Mouse (Mus musculus): ENCODE data around the gene Ckap5. TPM values are rescaled to one million over a fixed set of nuclear protein-coding genes. Genes with fewer than 3 reads are reported as not detected.
"Not testable (repeated sequence)": the region's sequence is repeated elsewhere in the genome, so short reads cannot be mapped to it uniquely, and the experiment has no call there.

Gene Ckap5
- polyA plus RNA-seq, 1 experiment from 2014 or later = 133 TPM

DNA sequence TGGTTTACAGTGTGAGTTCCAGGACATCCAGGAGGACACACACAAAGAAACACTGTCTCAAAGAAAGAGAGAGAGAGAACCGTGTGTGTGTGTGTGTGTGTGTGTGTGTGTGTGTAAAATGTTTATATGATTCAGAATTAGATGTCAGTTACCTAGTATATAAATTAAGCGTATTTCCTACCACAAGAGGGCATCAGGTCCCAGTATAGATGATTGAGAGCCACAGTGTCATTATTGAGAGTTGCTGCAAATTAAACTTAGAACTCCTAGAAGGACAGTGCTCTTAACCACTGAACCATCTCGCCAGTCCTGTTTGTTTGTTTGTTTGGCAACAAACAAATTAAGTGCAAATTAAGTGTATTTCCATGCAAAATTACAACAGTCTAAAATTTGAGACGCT is 75.8 kb downstream of the Ckap5 start:
- Histone ChIP-seq H3K9me3 (ENCODE audit: control insufficient read depth, low read length) (no peaks in the 10 kb centered on the region), H3K4me3 (replicated peaks; ENCODE audit: low read length) (no peak overlapping the region), H3K9ac (replicated peaks; ENCODE audit: low read depth, low read length) (no peak overlapping the region), H3K4me1 (replicated peaks; ENCODE audit: control insufficient read depth, insufficient read depth, low read length) (no peaks in the 10 kb centered on the region), H3K36me3 (ENCODE audit: control insufficient read depth, insufficient read depth) (peaks cover 54% of the 10 kb centered on the region), H3K27ac (ENCODE audit: low read length) (no peak overlapping the region), H3K27me3 (replicated peaks; ENCODE audit: control insufficient read depth, insufficient read depth, low read length) (no peaks in the 10 kb centered on the region), H3K4me2 (ENCODE audit: low read length) (no peak overlapping the region)
- ATAC-seq = no peak
- WGBS = 91% methylated on average over 4 of the region's 4 CpGs

DNA sequence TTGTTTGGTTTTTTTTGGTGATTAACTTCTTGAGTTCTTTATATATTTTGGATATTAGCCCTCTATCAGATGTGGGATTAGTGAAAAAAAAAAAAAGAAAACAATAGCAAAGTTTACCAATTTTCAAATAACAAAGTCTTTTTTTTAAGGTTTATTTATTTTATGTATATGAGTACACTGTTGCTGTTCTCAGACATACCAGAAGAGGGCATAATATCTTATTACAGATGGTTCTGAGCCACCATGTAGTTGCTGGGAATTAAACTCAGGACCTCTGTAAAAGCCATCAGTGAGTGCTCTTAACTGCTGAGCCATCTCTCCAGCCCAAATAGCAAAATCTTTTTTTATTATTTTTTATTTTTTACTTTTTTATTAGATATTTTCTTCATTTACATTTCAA is 82.8 kb downstream of the Ckap5 start:
- not testable (repeated sequence) for ATAC-seq

DNA sequence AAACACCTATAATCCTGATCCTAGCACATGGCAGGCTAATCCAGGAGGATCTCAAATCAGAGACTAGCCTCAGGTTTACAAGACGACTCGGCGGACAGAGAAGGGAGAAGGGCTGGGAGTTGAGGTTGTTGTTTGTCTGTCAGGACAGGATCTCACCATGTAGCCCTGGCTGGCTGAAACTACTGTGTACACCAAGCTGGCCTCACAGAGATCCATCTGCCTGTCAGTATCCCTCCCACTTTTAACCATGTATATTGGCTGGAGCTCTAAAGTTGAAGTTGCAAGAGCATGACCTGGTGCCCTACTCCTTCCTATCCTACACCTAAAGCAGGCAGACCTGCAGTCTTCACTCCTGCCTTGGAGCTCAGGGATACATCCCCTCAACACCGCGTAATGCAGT is 95.8 kb downstream of the Ckap5 start:
- H3K4me3 ChIP-seq (replicated peaks; ENCODE audit: low read length) = no peak overlapping the region
- WGBS = 93% methylated on average over 5 of the region's 5 CpGs
- peaks cover 21% of the 10 kb centered on the region for H3K36me3 ChIP-seq (ENCODE audit: control insufficient read depth, insufficient read depth)
- H3K27ac ChIP-seq (ENCODE audit: low read length) = no peak overlapping the region
- ATAC-seq = no peak
- H3K9ac ChIP-seq (replicated peaks; ENCODE audit: low read depth, low read length) = no peak overlapping the region
- H3K27me3 ChIP-seq (replicated peaks; ENCODE audit: control insufficient read depth, insufficient read depth, low read length) = no peaks in the 10 kb centered on the region
- no peak overlapping the region for H3K4me2 ChIP-seq (ENCODE audit: low read length)
- no peaks in the 10 kb centered on the region for H3K9me3 ChIP-seq (ENCODE audit: control insufficient read depth, low read length)
- H3K4me1 ChIP-seq (replicated peaks; ENCODE audit: control insufficient read depth, insufficient read depth, low read length) = no peaks in the 10 kb centered on the region

More for the DNA sequence above, 82.8 kb downstream of the Ckap5 start:
- H3K9me3 ChIP-seq (ENCODE audit: control insufficient read depth, low read length); H3K27ac ChIP-seq (ENCODE audit: low read length); H3K4me3 ChIP-seq (replicated peaks; ENCODE audit: low read length); H3K27me3 ChIP-seq (replicated peaks; ENCODE audit: control insufficient read depth, insufficient read depth, low read length); H3K4me2 ChIP-seq (ENCODE audit: low read length); H3K4me1 ChIP-seq (replicated peaks; ENCODE audit: control insufficient read depth, insufficient read depth, low read length); H3K9ac ChIP-seq (replicated peaks; ENCODE audit: low read depth, low read length): not testable (repeated sequence)
- peaks cover 23% of the 10 kb centered on the region for H3K36me3 ChIP-seq (ENCODE audit: control insufficient read depth, insufficient read depth)

DNA sequence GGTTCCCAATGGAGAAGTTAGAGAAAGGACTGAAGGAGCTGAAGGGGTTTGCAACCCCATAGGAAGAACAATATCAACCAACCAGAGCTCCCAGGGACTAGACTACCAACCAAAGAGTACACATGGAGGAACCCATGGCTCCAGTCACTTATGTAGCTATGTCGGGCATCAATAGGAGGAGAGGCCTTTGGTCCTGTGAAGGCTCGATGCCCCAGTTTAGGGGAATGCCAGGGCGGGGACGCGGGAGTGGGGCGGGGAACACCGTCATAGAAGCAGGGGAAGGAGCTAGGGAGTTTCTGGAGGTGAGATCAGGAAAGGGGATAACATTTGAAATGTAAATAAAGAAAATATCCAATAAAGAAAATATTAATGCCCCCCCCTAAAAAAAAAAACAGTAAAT is 96.8 kb downstream of the Ckap5 start:
- H3K27me3 ChIP-seq (replicated peaks; ENCODE audit: control insufficient read depth, insufficient read depth, low read length); H3K9me3 ChIP-seq (ENCODE audit: control insufficient read depth, low read length); H3K27ac ChIP-seq (ENCODE audit: low read length); H3K4me3 ChIP-seq (replicated peaks; ENCODE audit: low read length); H3K9ac ChIP-seq (replicated peaks; ENCODE audit: low read depth, low read length); H3K4me2 ChIP-seq (ENCODE audit: low read length); H3K4me1 ChIP-seq (replicated peaks; ENCODE audit: control insufficient read depth, insufficient read depth, low read length); ATAC-seq: not testable (repeated sequence)
- H3K36me3 ChIP-seq (ENCODE audit: control insufficient read depth, insufficient read depth) = peaks cover 21% of the 10 kb centered on the region
- WGBS = 93% methylated on average over 7 of the region's 7 CpGs

DNA sequence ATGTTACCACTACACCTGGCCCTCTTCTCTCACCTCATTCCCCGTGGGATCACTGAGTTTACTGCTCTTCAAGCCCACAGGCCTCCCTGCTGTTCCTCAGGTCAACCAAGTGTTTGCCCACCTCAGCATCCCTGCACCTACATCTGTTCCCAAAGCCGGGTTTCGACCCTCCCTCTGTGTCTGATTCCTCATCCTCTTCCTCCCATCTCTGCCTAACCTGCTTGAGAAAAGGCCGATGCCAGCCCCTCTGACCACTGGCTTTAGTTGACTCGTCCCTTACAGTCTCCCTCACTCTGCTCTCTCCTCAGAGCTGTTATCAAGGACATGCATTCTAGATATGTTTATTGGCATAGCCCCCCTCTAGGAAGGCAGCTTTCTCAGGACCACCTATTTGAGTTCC is 100.9 kb downstream of the Ckap5 start:
- WGBS = 75% methylated on average over 5 of the region's 5 CpGs
- no peaks in the 10 kb centered on the region for H3K9me3 ChIP-seq (ENCODE audit: control insufficient read depth, low read length)
- H3K27me3 ChIP-seq (replicated peaks; ENCODE audit: control insufficient read depth, insufficient read depth, low read length) = no peaks in the 10 kb centered on the region
- H3K4me1 ChIP-seq (replicated peaks; ENCODE audit: control insufficient read depth, insufficient read depth, low read length) = no peaks in the 10 kb centered on the region
- no peak overlapping the region for H3K27ac ChIP-seq (ENCODE audit: low read length)
- H3K4me3 ChIP-seq (replicated peaks; ENCODE audit: low read length) = no peak overlapping the region
- H3K9ac ChIP-seq (replicated peaks; ENCODE audit: low read depth, low read length) = no peak overlapping the region
- H3K36me3 ChIP-seq (ENCODE audit: control insufficient read depth, insufficient read depth) = no peaks in the 10 kb centered on the region
- no peak overlapping the region for H3K4me2 ChIP-seq (ENCODE audit: low read length)
- ATAC-seq = no peak

DNA sequence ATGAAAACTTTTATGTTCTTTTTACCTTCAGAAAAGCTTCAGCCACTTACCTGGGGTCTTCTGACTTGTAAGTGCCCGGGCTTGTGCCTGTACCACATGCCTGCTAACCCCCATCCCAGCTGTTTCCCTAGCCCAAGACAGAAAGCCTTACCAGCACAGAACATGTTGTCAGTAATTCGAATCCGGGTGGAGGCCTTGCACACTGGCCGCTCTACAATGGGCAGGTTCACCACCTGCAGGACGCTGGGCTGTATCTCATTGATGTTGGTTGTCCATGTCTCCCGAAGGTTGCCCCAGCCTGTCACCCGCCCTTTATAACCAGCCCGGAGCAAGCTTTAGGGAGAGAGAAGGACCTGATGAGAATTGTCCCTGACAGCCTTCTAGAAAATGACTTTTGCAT is 101.6 kb downstream of the Ckap5 start:
- WGBS = 89% methylated on average over 8 of the region's 8 CpGs

DNA sequence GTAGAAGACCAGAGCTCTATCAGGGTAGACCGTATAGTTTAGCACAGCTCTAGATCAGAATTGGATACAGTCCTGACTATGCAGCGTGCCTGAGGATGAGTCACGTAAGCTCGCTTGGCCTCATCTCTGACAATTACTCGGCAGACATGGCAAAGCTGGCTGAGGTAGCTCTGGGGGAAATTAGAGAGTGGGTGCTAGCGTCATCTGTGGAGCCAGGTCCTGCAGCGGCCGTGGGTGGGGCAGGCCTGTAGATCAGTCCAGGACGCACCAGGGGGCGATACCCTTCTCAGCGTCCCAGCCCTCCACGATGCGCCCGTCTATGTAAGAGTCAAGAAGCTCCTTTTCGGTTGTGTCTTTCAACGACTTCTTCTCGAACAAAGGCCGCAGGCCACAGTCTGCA is 103.1 kb downstream of the Ckap5 start:
- H3K36me3 ChIP-seq (ENCODE audit: control insufficient read depth, insufficient read depth) = no peaks in the 10 kb centered on the region
- no peak overlapping the region for H3K27ac ChIP-seq (ENCODE audit: low read length)
- no peak for ATAC-seq
- no peaks in the 10 kb centered on the region for H3K4me1 ChIP-seq (replicated peaks; ENCODE audit: control insufficient read depth, insufficient read depth, low read length)
- H3K4me2 ChIP-seq (ENCODE audit: low read length) = no peak overlapping the region
- H3K4me3 ChIP-seq (replicated peaks; ENCODE audit: low read length) = no peak overlapping the region
- 85% methylated on average over 18 of the region's 18 CpGs for WGBS
- no peaks in the 10 kb centered on the region for H3K9me3 ChIP-seq (ENCODE audit: control insufficient read depth, low read length)
- H3K9ac ChIP-seq (replicated peaks; ENCODE audit: low read depth, low read length) = no peak overlapping the region
- no peaks in the 10 kb centered on the region for H3K27me3 ChIP-seq (replicated peaks; ENCODE audit: control insufficient read depth, insufficient read depth, low read length)

More for the DNA sequence above, 101.6 kb downstream of the Ckap5 start:
- no peak for ATAC-seq
- no peaks in the 10 kb centered on the region for H3K36me3 ChIP-seq (ENCODE audit: control insufficient read depth, insufficient read depth)
- H3K4me2 ChIP-seq (ENCODE audit: low read length) = no peak overlapping the region
- no peak overlapping the region for H3K9ac ChIP-seq (replicated peaks; ENCODE audit: low read depth, low read length)
- no peaks in the 10 kb centered on the region for H3K4me1 ChIP-seq (replicated peaks; ENCODE audit: control insufficient read depth, insufficient read depth, low read length)
- no peaks in the 10 kb centered on the region for H3K27me3 ChIP-seq (replicated peaks; ENCODE audit: control insufficient read depth, insufficient read depth, low read length)
- H3K9me3 ChIP-seq (ENCODE audit: control insufficient read depth, low read length) = no peaks in the 10 kb centered on the region
- no peak overlapping the region for H3K4me3 ChIP-seq (replicated peaks; ENCODE audit: low read length)
- no peak overlapping the region for H3K27ac ChIP-seq (ENCODE audit: low read length)

DNA sequence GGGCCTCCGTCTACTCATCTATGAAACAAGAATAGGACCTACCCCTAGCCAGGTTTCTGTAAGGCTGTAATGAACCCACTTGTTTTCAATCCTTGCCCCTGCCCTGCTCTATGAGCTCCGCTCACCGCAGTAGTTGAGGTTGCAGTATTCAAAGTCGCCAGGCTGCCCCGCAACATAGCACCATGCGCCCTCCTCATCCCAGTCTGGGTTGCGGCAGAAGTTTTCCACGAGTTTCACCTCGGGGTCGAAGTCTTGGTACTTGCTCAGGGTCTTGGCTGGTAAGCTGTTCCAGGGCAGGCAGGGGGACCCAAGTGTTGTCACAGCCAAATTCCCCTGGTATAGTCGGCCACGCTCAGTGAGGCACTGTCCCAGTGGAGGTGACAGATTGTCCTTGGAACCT is 103.8 kb downstream of the Ckap5 start:
- WGBS = 94% methylated on average over 12 of the region's 12 CpGs
- no peaks in the 10 kb centered on the region for H3K4me1 ChIP-seq (replicated peaks; ENCODE audit: control insufficient read depth, insufficient read depth, low read length)
- H3K4me3 ChIP-seq (replicated peaks; ENCODE audit: low read length) = no peak overlapping the region
- H3K27ac ChIP-seq (ENCODE audit: low read length) = no peak overlapping the region
- no peak overlapping the region for H3K4me2 ChIP-seq (ENCODE audit: low read length)
- no peaks in the 10 kb centered on the region for H3K36me3 ChIP-seq (ENCODE audit: control insufficient read depth, insufficient read depth)
- no peak overlapping the region for H3K9ac ChIP-seq (replicated peaks; ENCODE audit: low read depth, low read length)
- H3K27me3 ChIP-seq (replicated peaks; ENCODE audit: control insufficient read depth, insufficient read depth, low read length) = no peaks in the 10 kb centered on the region
- no peak for ATAC-seq
- H3K9me3 ChIP-seq (ENCODE audit: control insufficient read depth, low read length) = no peaks in the 10 kb centered on the region

DNA sequence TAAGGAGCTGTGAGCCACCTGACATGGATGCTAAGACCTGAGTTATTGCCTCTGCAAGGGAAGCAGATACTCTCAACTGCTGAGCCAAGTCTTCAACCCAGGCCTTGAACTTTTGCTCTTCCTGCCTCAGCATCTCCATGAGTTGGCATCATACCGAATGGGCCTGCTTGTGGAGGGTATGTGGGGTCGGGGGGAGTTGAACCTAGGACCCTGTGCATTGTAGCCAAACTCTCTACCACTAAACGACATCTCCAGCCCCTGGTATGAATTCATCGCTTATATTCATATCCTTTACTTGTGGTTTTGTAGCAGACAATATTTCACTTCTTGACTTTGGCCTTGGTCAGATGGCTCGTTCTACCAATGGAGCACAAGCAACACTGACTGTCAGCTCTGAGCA is 105.3 kb downstream of the Ckap5 start:
- WGBS = 84% methylated on average over 5 of the region's 5 CpGs
- no peaks in the 10 kb centered on the region for H3K9me3 ChIP-seq (ENCODE audit: control insufficient read depth, low read length)
- H3K36me3 ChIP-seq (ENCODE audit: control insufficient read depth, insufficient read depth) = no peaks in the 10 kb centered on the region
- H3K4me2 ChIP-seq (ENCODE audit: low read length) = no peak overlapping the region
- H3K4me3 ChIP-seq (replicated peaks; ENCODE audit: low read length) = no peak overlapping the region
- no peaks in the 10 kb centered on the region for H3K4me1 ChIP-seq (replicated peaks; ENCODE audit: control insufficient read depth, insufficient read depth, low read length)
- no peak overlapping the region for H3K9ac ChIP-seq (replicated peaks; ENCODE audit: low read depth, low read length)
- no peak for ATAC-seq
- H3K27ac ChIP-seq (ENCODE audit: low read length) = no peak overlapping the region
- H3K27me3 ChIP-seq (replicated peaks; ENCODE audit: control insufficient read depth, insufficient read depth, low read length) = no peaks in the 10 kb centered on the region

DNA sequence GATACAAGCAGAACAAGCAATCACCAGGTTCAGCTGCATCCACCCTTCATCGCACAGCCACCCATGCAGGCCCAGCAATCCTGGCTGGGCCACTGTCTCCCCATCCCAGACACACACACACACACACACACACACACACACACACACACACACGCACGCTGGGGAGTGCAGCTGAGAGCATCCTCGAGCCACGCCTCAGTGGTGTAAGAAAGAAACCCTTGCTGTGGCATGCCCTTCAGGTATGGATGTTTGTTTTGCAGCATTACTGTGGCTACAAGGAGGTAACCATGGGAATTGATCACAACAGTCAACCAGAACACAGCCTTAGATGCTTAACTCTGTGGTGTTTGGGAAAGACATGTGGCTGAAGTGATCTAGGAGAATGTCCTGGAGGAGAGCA is 105.8 kb downstream of the Ckap5 start:
- Histone ChIP-seq H3K36me3 (ENCODE audit: control insufficient read depth, insufficient read depth) (no peaks in the 10 kb centered on the region), H3K4me1 (replicated peaks; ENCODE audit: control insufficient read depth, insufficient read depth, low read length) (no peaks in the 10 kb centered on the region), H3K4me2 (ENCODE audit: low read length) (no peak overlapping the region), H3K9ac (replicated peaks; ENCODE audit: low read depth, low read length) (no peak overlapping the region), H3K27me3 (replicated peaks; ENCODE audit: control insufficient read depth, insufficient read depth, low read length) (no peaks in the 10 kb centered on the region), H3K27ac (ENCODE audit: low read length) (no peak overlapping the region), H3K9me3 (ENCODE audit: control insufficient read depth, low read length) (no peaks in the 10 kb centered on the region), H3K4me3 (replicated peaks; ENCODE audit: low read length) (no peak overlapping the region)
- ATAC-seq = no peak
- 75% methylated on average over 5 of the region's 5 CpGs for WGBS
